Mouse (Mus musculus) heart, postnatal 0 days (tissue): ENCODE results near the gene Gm10382. TPM values are rescaled to one million over a fixed set of nuclear protein-coding genes. Genes with fewer than 3 reads are reported as not detected.

ENCODE experiments used
- ATAC-seq: fragments of 200-750 bp; cut with Nextera tagmentation; 2 replicates; pipeline ENCODE4 v1.8.0; 2017; ENCODE audit warnings: low read depth, moderate number of reproducible peaks, moderate library complexity; ENCODE audit not compliant: insufficient read depth
- DNase-seq: peaks from one replicate; pipeline ENCODE4 v3.0.0-alpha.2; 2016; ENCODE audit warnings: low spot score
- H3K27ac ChIP-seq: fragments of 300-500 bp; sonication (generic); 2 replicates; pipeline ENCODE4 v1.5.1; 2014; ENCODE audit warnings: low read depth, mild to moderate bottlenecking
- H3K27me3 ChIP-seq: fragments of 300-500 bp; sonication (generic); 2 replicates; pipeline ENCODE4 v1.6.1; 2014; ENCODE audit warnings: low read length, mixed read lengths; ENCODE audit not compliant: control insufficient read depth, insufficient read depth
- H3K36me3 ChIP-seq: fragments of 300-500 bp; sonication (generic); replicated peaks from 2 replicates; pipeline ENCODE4 v1.6.1; 2014; ENCODE audit warnings: low read length, mixed read lengths; ENCODE audit not compliant: control insufficient read depth, insufficient read depth
- H3K4me1 ChIP-seq: fragments of 300-500 bp; sonication (generic); 2 replicates; pipeline ENCODE4 v1.6.1; 2014; ENCODE audit warnings: antibody characterized with exemption; ENCODE audit not compliant: control insufficient read depth, insufficient read depth
- H3K4me2 ChIP-seq: fragments of 300-500 bp; sonication (generic); 2 replicates; pipeline ENCODE4 v1.6.1; 2014; ENCODE audit warnings: low read depth, mild to moderate bottlenecking, low read length, moderate library complexity
- H3K4me3 ChIP-seq: fragments of 300-500 bp; sonication (generic); 2 replicates; pipeline ENCODE4 v1.5.1; 2014; ENCODE audit warnings: low read depth, low read length
- H3K9ac ChIP-seq: fragments of 300-500 bp; sonication (generic); replicated peaks from 2 replicates; pipeline ENCODE4 v1.6.1; 2014; ENCODE audit warnings: low read depth, low read length, mixed read lengths
- H3K9me3 ChIP-seq: fragments of 300-500 bp; sonication (generic); replicated peaks from 2 replicates; pipeline ENCODE4 v1.6.1; 2016; ENCODE audit warnings: low read length; ENCODE audit not compliant: control insufficient read depth
- CTCF ChIP-seq: IDR thresholded peaks from 2 replicates; pipeline ENCODE4 v1.5.1; 2016; ENCODE audit warnings: antibody characterized with exemption, control low read depth, low read depth
- EP300 ChIP-seq: IDR thresholded peaks from 2 replicates; pipeline ENCODE4 v1.6.1; 2016; ENCODE audit warnings: antibody characterized with exemption, low read depth
- WGBS: fragments of 180-500 bp; shearing (Covaris S2); extraction: QIAGEN DNeasy Blood & Tissue Kit; methylation state at CpG from one replicate; pipeline ENCODE4 v1.1.7; 2014; 5-methylcytosine and 5-hydroxymethylcytosine counted together
- polyA plus RNA-seq: library from polyadenylated mRNA; unstranded; fragments of >200 nt; fragmentation: Nextera tagmentation; extraction: Ambion mirVana; gene quantifications from 2 replicates; pipeline ENCODE4 v1.2.1, GENCODE M21; 2015
- total RNA-seq: library from RNA; depleted of rRNA; stranded (reverse); fragments of >200 nt; gene quantifications from 2 replicates; pipeline ENCODE4 v1.2.3, GENCODE M21; 2014; ENCODE audit warnings: low replicate concordance

Gm10382 gene
- total and polyA plus RNA-seq, 2 experiments from 2014 or later: 0.78 TPM; not detected in 1

GRCm38 (mm10) chr5:125370950-125371693, 18.0 kb upstream of the Gm10382 start:
- Histone ChIP-seq H3K27ac (no peak overlapping the region), H3K4me1 (no peaks in the 10 kb centered on the region), H3K4me3 (no peak overlapping the region), H3K27me3 (no peaks in the 10 kb centered on the region), H3K36me3 (no peaks in the 10 kb centered on the region), H3K4me2 (no peak overlapping the region), H3K9ac (no peak overlapping the region), H3K9me3 (peaks cover 5% of the 10 kb centered on the region; the same call in 1 of the 2 replicates)
- TF ChIP-seq CTCF (no peak), EP300 (no peak)
- WGBS: 66% methylated on average over 7 of the region's 7 CpGs
- DNase-seq (no peak), ATAC-seq (no peak)

DNA sequence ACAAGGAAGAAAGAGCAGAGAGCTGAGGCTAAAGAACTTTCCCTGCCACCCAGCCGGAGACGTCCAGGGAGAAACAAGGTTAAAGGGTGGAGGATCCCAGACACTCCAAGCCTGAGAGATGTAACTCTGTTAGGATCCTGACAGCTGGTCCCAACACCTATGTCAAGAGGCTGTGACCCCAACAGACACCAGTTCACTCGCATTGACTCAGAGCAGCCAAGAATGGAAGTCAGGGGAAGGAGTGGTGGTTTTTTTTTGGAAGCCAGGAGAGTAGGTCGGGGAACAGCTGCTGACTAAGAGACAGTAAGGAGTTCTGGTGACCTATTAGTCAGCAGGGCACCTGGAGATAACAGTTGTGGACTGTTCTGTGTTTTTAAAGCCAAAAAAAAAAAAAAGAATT, 17.1 kb upstream of the Gm10382 start:
- DNase-seq (no peak), ATAC-seq (no peak)
- no peak overlapping the region for H3K9ac ChIP-seq
- H3K27ac ChIP-seq: no peak overlapping the region
- WGBS: 48% methylated on average over 4 of the region's 4 CpGs
- no peak overlapping the region for H3K4me3 ChIP-seq
- no peaks in the 10 kb centered on the region for H3K27me3 ChIP-seq
- no peaks in the 10 kb centered on the region for H3K4me1 ChIP-seq
- no peak overlapping the region for H3K4me2 ChIP-seq
- TF ChIP-seq EP300 (no peak), CTCF (no peak)
- no peaks in the 10 kb centered on the region for H3K36me3 ChIP-seq
- peaks cover 5% of the 10 kb centered on the region; the same call in 1 of the 2 replicates for H3K9me3 ChIP-seq

GRCm38 (mm10) chr5:125375871-125376270, 13.3 kb upstream of the Gm10382 start:
- ATAC-seq (no peak), DNase-seq (no peak)
- Histone ChIP-seq H3K9me3 (peaks cover 5% of the 10 kb centered on the region; the same call in 1 of the 2 replicates), H3K27ac (no peak overlapping the region), H3K27me3 (no peaks in the 10 kb centered on the region), H3K9ac (no peak overlapping the region), H3K4me1 (no peaks in the 10 kb centered on the region), H3K4me2 (no peak overlapping the region), H3K4me3 (no peak overlapping the region), H3K36me3 (no peaks in the 10 kb centered on the region)
- 74% methylated on average over 2 of the region's 2 CpGs for WGBS
- no peak for TF ChIP-seq CTCF
- no peak for TF ChIP-seq EP300

DNA sequence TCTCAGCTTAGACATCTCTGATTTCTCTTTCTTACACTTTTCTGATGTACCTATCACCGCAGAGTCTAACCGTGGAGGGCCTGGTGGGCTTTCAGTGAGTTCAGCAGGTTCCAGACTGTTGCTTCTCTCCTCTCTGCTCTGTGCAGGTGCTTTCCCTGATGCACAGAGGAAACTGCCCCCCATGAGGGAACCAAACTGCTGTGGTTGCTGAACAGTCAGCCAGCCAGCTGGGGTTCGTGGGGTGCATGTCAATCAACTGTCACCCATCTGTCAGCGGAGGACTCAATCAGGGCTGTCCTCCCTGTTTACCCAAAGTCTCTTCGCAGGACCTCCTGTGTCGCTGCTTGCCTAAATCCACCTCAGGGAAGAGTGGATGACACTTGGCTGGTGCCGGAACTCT, 11.9 kb upstream of the Gm10382 start:
- H3K9ac ChIP-seq: no peak overlapping the region
- TF ChIP-seq EP300: no peak
- TF ChIP-seq CTCF: no peak
- H3K9me3 ChIP-seq: peaks cover 5% of the 10 kb centered on the region; the same call in 1 of the 2 replicates
- WGBS: 63% methylated on average over 7 of the region's 7 CpGs
- ATAC-seq: no peak
- no peaks in the 10 kb centered on the region for H3K27me3 ChIP-seq
- H3K27ac ChIP-seq: no peak overlapping the region
- no peaks in the 10 kb centered on the region for H3K36me3 ChIP-seq
- no peaks in the 10 kb centered on the region for H3K4me1 ChIP-seq
- no peak for DNase-seq
- no peak overlapping the region for H3K4me2 ChIP-seq
- no peak overlapping the region for H3K4me3 ChIP-seq

- ATAC-seq (no peak), DNase-seq (no peak)
- no peak overlapping the region for H3K4me2 ChIP-seq
- WGBS: 75% methylated on average over 5 of the region's 5 CpGs
- H3K4me1 ChIP-seq: no peaks in the 10 kb centered on the region
- H3K27ac ChIP-seq: no peak overlapping the region
- no peaks in the 10 kb centered on the region for H3K36me3 ChIP-seq
- H3K4me3 ChIP-seq: no peak overlapping the region
- H3K9me3 ChIP-seq: peaks cover under 1% of the 10 kb centered on the region; the same call in 1 of the 2 replicates
- no peak for TF ChIP-seq EP300
- TF ChIP-seq CTCF: peak; percentile 45
- H3K9ac ChIP-seq: no peak overlapping the region
- no peaks in the 10 kb centered on the region for H3K27me3 ChIP-seq
Observed at GRCm38 (mm10) chr5:125378919-125379318, 10.2 kb upstream of the Gm10382 start.
